Mouse (Mus musculus): Measurements from ENCODE around the gene Nid1. TPM values are rescaled to one million over a fixed set of nuclear protein-coding genes. Genes with fewer than 3 reads are reported as not detected.

Gene Nid1
- polyA plus RNA-seq, 1 experiment from 2014 or later, result 51.8 TPM

- Histone ChIP-seq H3K4me1 (no peaks in the 10 kb centered on the region), H3K9ac (no peak overlapping the region), H3K9me3 (replicated peaks) (no peaks in the 10 kb centered on the region), H3K36me3 (no peaks in the 10 kb centered on the region), H3K27ac (no peak overlapping the region), H3K27me3 (no peaks in the 10 kb centered on the region), H3K4me3 (no peak overlapping the region), H3K4me2 (replicated peaks) (no peak overlapping the region)
- 79% methylated on average over 2 of the region's 2 CpGs for WGBS
- ATAC-seq (ENCODE audit: low FRiP score), result no peak
Measured at GRCm38 (mm10) chr13:13558251-13558650, 120.9 kb downstream of the Nid1 start.

GRCm38 (mm10) chr13:13558900-13559299 lies 121.5 kb downstream of the Nid1 start:
- no peaks in the 10 kb centered on the region for H3K4me1 ChIP-seq
- H3K36me3 ChIP-seq, result no peaks in the 10 kb centered on the region
- 80% methylated on average over 5 of the region's 5 CpGs for WGBS
- no peaks in the 10 kb centered on the region for H3K27me3 ChIP-seq
- no peak for ATAC-seq (ENCODE audit: low FRiP score)
- H3K4me3 ChIP-seq, result no peak overlapping the region
- H3K27ac ChIP-seq, result no peak overlapping the region
- H3K9ac ChIP-seq, result no peak overlapping the region
- no peak overlapping the region for H3K4me2 ChIP-seq (replicated peaks)
- H3K9me3 ChIP-seq (replicated peaks), result no peaks in the 10 kb centered on the region

Other genes with a start within 250 kb of the Nid1 start
- 28.1 and 30.1 TPM in 2 replicates for gene Gpr137b, start 43.5 kb upstream of the Nid1 start, polyA plus RNA-seq (2016; fragmentation: Nextera tagmentation; extraction: Ambion mirVana)
- 3.2 and 3.7 TPM in 2 replicates for gene Lyst, start 152.8 kb downstream of the Nid1 start, polyA plus RNA-seq (2016; fragmentation: Nextera tagmentation; extraction: Ambion mirVana)

Measured in hindbrain, embryonic 12.5 days (tissue).